Mouse (Mus musculus) embryo, embryonic 11.5 days (tissue): ENCODE data around the gene Zfp105.

Experiments
- DNase-seq: peaks from one replicate; pipeline ENCODE4 v3.0.0-alpha.2; 2012; ENCODE audit warnings: low read depth, low spot score

Gene Zfp105

DNA sequence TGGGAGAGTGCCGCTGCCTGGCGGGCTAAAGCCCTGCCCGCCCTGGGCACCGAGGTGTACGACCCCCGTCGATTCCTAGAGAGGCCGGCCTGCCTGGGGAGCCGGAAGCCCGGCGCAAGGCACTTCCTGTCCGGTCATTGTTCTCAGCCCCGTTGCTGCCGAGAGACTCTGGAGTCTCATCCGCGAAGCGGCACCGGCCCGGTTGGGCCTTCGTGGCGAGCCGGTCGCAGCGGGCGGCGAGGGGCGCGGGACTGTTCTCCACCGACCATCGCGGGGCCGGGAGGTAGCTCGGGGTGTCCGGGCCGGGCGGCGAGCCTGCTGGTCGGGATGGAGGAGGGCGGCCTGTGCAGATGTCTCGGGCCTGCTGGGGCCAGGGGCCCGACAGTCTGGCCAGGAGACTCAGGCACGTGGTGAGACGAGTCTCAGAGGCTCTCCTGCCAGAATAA, at the start of gene Zfp105:
Gene Zfp105, plus strand, starts transcription at position 137 of the 446 bp plus-strand sequence.
- peak; percentile 75 for DNase-seq

DNA sequence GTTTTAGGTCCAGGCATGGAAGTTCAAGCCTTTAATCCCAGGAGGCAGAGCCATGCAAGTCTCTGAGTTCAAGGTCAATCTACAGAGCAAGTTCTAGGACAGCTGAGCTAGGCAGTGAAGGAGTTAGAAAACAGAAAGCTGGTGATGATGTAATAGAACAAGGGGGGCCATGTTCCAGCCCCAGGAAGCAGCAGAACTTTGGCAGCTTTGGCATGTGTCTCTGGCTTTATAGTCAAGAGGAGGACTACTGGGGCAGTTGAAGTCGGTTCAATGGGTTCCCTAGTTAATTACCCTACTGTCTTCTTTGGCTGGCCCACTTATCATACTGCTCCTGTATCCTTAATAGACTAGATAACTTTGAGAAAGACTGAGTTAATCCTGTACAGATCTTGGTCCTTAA, 48.2 kb upstream of the Zfp105 start:
- DNase-seq: no peak

GRCm38 (mm10) chr9:122875145-122875544, 47.7 kb upstream of the Zfp105 start:
- no peak for DNase-seq

DNA sequence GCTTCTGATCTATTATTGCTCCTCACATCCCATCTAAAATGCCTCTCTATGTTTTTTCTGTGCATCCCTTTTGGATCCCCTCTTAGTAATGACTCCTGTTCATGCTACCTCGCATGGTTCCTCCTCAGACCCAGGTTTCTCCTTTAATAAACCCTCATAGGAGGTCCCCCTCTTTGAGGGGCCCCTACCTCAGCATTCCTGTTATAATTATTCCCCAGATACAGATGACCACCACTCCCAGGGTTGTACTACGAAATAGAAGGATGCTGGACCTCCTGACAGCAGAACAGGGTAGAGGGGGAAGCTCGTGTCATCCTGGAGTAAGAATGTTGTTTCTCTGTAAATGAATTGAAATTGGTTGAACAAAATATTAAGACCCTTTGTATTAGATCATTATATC, 37.5 kb upstream of the Zfp105 start, which contains the start of gene Zkscan7:
Gene Zkscan7, plus strand, starts transcription at position 301 of the 400 bp plus-strand sequence.
- no peak for DNase-seq

- peak; percentile 49 for DNase-seq
These were observed 36.3 kb upstream of the Zfp105 start for GRCm38 (mm10) chr9:122886372-122887179.

DNA sequence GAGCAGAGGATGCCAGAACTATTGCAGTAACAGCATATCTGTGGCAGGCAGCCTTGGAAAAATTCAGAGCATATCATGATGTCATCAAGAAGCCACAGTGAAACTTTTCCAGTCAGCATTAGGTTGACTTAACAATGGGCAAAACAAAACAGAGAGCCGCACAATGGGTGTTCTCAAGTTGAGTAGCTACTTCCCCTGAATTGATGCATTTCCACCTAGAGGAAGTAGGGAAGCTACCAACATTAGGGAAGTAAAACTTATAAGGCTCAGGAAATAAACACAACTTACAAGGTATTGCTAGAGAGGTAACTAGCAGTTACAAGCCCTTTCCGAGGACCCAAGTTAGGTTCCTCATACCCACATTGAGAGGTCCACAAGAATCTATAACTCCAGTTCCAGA, 21.8 kb upstream of the Zfp105 start:
- no peak for DNase-seq

- peak; percentile 71 for DNase-seq
These were observed 19.9 kb upstream of the Zfp105 start for GRCm38 (mm10) chr9:122902717-122903535.

- no peak for DNase-seq
These were observed 436 bp upstream of the Zfp105 start for GRCm38 (mm10) chr9:122922436-122922835.

DNA sequence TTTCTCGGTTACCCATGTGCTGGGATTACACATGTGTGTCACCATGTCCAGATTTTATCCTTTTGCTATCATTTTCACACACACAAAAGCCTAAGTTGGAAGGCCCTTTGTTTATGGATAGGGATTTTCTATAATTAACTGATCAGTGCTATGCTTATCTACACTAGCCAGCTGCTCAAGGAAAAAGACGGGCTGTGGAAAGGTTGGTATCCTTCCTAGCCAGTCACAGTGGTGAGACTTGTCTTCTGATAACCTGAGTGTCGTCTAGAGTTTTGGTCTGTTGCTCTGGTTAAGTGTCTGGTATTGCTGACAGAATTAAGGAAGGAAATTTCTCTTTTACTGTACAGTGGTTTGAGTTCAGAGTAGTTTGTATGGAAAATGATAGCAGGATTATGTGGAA, 6.0 kb downstream of the Zfp105 start:
- DNase-seq: no peak

GRCm38 (mm10) chr9:122950643-122951475, 28.0 kb downstream of the Zfp105 start, which contains the start of the genes 1110059G10Rik and Kif15:
Gene 1110059G10Rik, minus strand, starts transcription at chr9:122951000.
Gene Kif15, plus strand, starts transcription at chr9:122951046.
- peak; percentile 96 for DNase-seq
